Mouse (Mus musculus) spleen, embryonic (tissue): ENCODE data around the gene Rnft2.

Experiments
- CTCF ChIA-PET: fragments of 350-600 bp; sonication (Branson Sonifier 250); formaldehyde crosslinking; loops from one replicate; lab custom pipeline; 2022; lab: Charles Lee

Rnft2 gene

GRCm38 (mm10) chr5:118244606-118245443 is at the start of gene Rnft2, which contains the start of gene 2410131K14Rik:
Gene Rnft2 (minus strand): TSS chr5:118245116.
Gene 2410131K14Rik (plus strand): TSS chr5:118245227.
- CTCF ChIA-PET = no interaction called here

- CTCF ChIA-PET = no interaction called here
Observed at GRCm38 (mm10) chr5:118294086-118294864, 49.4 kb upstream of the Rnft2 start.

GRCm38 (mm10) chr5:118292476-118292875 is 47.6 kb upstream of the Rnft2 start:
- CTCF ChIA-PET = no interaction called here

GRCm38 (mm10) chr5:118291453-118291852 is 46.5 kb upstream of the Rnft2 start:
- CTCF ChIA-PET = interaction anchor here (0.6 kb wide), 1 partner anchor 10 kb away, joined by 3 read pairs; no protein-coding TSS in a partner anchor

GRCm38 (mm10) chr5:118277741-118278495 is 33.0 kb upstream of the Rnft2 start:
- CTCF ChIA-PET = no interaction called here

- CTCF ChIA-PET = interaction anchor here (0.6 kb wide), 1 partner anchor 83 kb away, joined by 6 read pairs; no protein-coding TSS in a partner anchor
Observed at GRCm38 (mm10) chr5:118276711-118277110, 31.8 kb upstream of the Rnft2 start.

GRCm38 (mm10) chr5:118276281-118276680 is 31.4 kb upstream of the Rnft2 start:
- CTCF ChIA-PET = interaction anchor here (0.6 kb wide), 1 partner anchor 84 kb away, joined by 6 read pairs; no protein-coding TSS in a partner anchor

- CTCF ChIA-PET = no interaction called here
Observed at GRCm38 (mm10) chr5:118274546-118274945, 29.6 kb upstream of the Rnft2 start.

- CTCF ChIA-PET = no interaction called here
Observed at GRCm38 (mm10) chr5:118273446-118273845, 28.5 kb upstream of the Rnft2 start.

- CTCF ChIA-PET = no interaction called here
Observed at GRCm38 (mm10) chr5:118271449-118272110, 26.7 kb upstream of the Rnft2 start.

- CTCF ChIA-PET = interaction anchor here (0.6 kb wide), 4 partner anchors 166 to 473 kb away, joined by 3 to 4 read pairs (median 3); no protein-coding TSS in a partner anchor
Observed at GRCm38 (mm10) chr5:118268987-118269386, 24.1 kb upstream of the Rnft2 start.

- CTCF ChIA-PET = no interaction called here
Observed at GRCm38 (mm10) chr5:118266309-118266708, 21.4 kb upstream of the Rnft2 start.

- CTCF ChIA-PET = interaction anchor here (0.6 kb wide), 1 partner anchor 192 kb away, joined by 6 read pairs; no protein-coding TSS in a partner anchor
Observed at GRCm38 (mm10) chr5:118265366-118265765, 20.4 kb upstream of the Rnft2 start.

- CTCF ChIA-PET = no interaction called here
Observed at GRCm38 (mm10) chr5:118264279-118264678, 19.4 kb upstream of the Rnft2 start.

GRCm38 (mm10) chr5:118262418-118262817 is 17.5 kb upstream of the Rnft2 start:
- CTCF ChIA-PET = no interaction called here

GRCm38 (mm10) chr5:118261181-118261580 is 16.3 kb upstream of the Rnft2 start:
- CTCF ChIA-PET = no interaction called here

- CTCF ChIA-PET = no interaction called here
Observed at GRCm38 (mm10) chr5:118260642-118261041, 15.7 kb upstream of the Rnft2 start.

- CTCF ChIA-PET = no interaction called here
Observed at GRCm38 (mm10) chr5:118260055-118260454, 15.1 kb upstream of the Rnft2 start.

GRCm38 (mm10) chr5:118259636-118260035 is 14.7 kb upstream of the Rnft2 start:
- CTCF ChIA-PET = no interaction called here

GRCm38 (mm10) chr5:118259152-118259551 is 14.2 kb upstream of the Rnft2 start:
- CTCF ChIA-PET = no interaction called here

- CTCF ChIA-PET = no interaction called here
Observed at GRCm38 (mm10) chr5:118256981-118257380, 12.1 kb upstream of the Rnft2 start.
